9 mouse cellular contexts compared by ENCODE assay signal in genomic region chr1:83401079-83401478, GRCm38 (mm10). TPM values are rescaled to one million over a fixed set of nuclear protein-coding genes. Genes with fewer than 3 reads are reported as not detected.
"Had no signal": no experiment of that assay in that cellular context is flagged by ENCODE, and none has a peak within 500 bp of the region (broad histone marks: within the 10 kb centered on the region; RNA-seq: fewer than 3 reads in every experiment).

No protein-coding gene starts in this region.

- DNase-seq: lung, adult 2 months; lung, postnatal 14 days; lung, postnatal 36 days; thymus, adult 2 months; thymus, postnatal 25 days; thymus, postnatal 4 days had no signal

RNA-seq across cellular contexts. Expression of gene Sphkap, which starts 6.9 kb away (rescaled TPM):
- total RNA-seq: megakaryocyte progenitor cell, adult 5-6 weeks; monocyte, adult 5-6 weeks; neutrophil, adult 5-6 weeks had no signal
